Mouse (Mus musculus) neural tube, embryonic 11.5 days (tissue): ENCODE data around the gene Tm4sf20. TPM values are rescaled to one million over a fixed set of nuclear protein-coding genes. Genes with fewer than 3 reads are reported as not detected.

Experiments
- ATAC-seq: fragments of 200-750 bp; cut with Nextera tagmentation; 2 replicates; pipeline ENCODE4 v1.8.0; 2017; ENCODE audit warnings: moderate number of reproducible peaks, mild to moderate bottlenecking, moderate TSS enrichment, moderate library complexity; ENCODE audit not compliant: insufficient read depth, low FRiP score, low TSS enrichment
- DNase-seq: peaks from one replicate; pipeline ENCODE4 v3.0.0-alpha.2; 2015; ENCODE audit warnings: low spot score
- H3K27ac ChIP-seq: fragments of 300-500 bp; sonication (generic); 2 replicates; pipeline ENCODE4 v1.5.1; 2014; ENCODE audit warnings: low read depth, mild to moderate bottlenecking, low read length
- H3K27me3 ChIP-seq: fragments of 300-500 bp; sonication (generic); 2 replicates; pipeline ENCODE4 v1.6.1; 2014; ENCODE audit warnings: mild to moderate bottlenecking, low read length, mixed read lengths; ENCODE audit not compliant: control insufficient read depth, insufficient read depth
- H3K36me3 ChIP-seq: fragments of 300-500 bp; sonication (generic); 2 replicates; pipeline ENCODE4 v1.6.1; 2014; ENCODE audit warnings: mild to moderate bottlenecking, low read length, moderate library complexity, mixed read lengths; ENCODE audit not compliant: control insufficient read depth, insufficient read depth
- H3K4me1 ChIP-seq: fragments of 300-500 bp; sonication (generic); 2 replicates; pipeline ENCODE4 v1.6.1; 2014; ENCODE audit warnings: low read length, mixed read lengths; ENCODE audit not compliant: control insufficient read depth, insufficient read depth
- H3K4me2 ChIP-seq: fragments of 300-500 bp; sonication (generic); 2 replicates; pipeline ENCODE4 v1.6.1; 2014; ENCODE audit warnings: low read depth, mild to moderate bottlenecking, moderate library complexity
- H3K4me3 ChIP-seq: fragments of 300-500 bp; sonication (generic); 2 replicates; pipeline ENCODE4 v1.5.1; 2014; ENCODE audit warnings: low read depth, low read length
- H3K9ac ChIP-seq: fragments of 300-500 bp; sonication (generic); 2 replicates; pipeline ENCODE4 v1.6.1; 2014; ENCODE audit warnings: mild to moderate bottlenecking, low read length
- H3K9me3 ChIP-seq: fragments of 300-500 bp; sonication (generic); 2 replicates; pipeline ENCODE4 v1.6.1; 2016; ENCODE audit warnings: low read length; ENCODE audit not compliant: control insufficient read depth
- WGBS: fragments of 180-500 bp; shearing (Covaris S2); extraction: QIAGEN DNeasy Blood & Tissue Kit; methylation state at CpG from one replicate; pipeline ENCODE4 v1.1.7; 2014; 5-methylcytosine and 5-hydroxymethylcytosine counted together
- polyA plus RNA-seq: library from polyadenylated mRNA; unstranded; fragments of >200 nt; fragmentation: Nextera tagmentation; extraction: Ambion mirVana; gene quantifications from 2 replicates; pipeline ENCODE4 v1.2.1, GENCODE M21; 2014

The Tm4sf20 gene
- polyA plus RNA-seq: 0.28 TPM in 1 of 2 replicates, not detected in the other

- no peaks in the 10 kb centered on the region for H3K9me3 ChIP-seq
- DNase-seq (no peak), ATAC-seq (no peak)
- H3K4me2 ChIP-seq: no peak within 1 kb of the TSS
- no peak within 1 kb of the TSS for H3K9ac ChIP-seq
- H3K4me3 ChIP-seq: no peak within 1 kb of the TSS
- no peak within 1 kb of the TSS for H3K27ac ChIP-seq
- H3K4me1 ChIP-seq: no peaks in the 10 kb centered on the region
- no peaks in the 10 kb centered on the region for H3K36me3 ChIP-seq
- no peaks in the 10 kb centered on the region for H3K27me3 ChIP-seq
- WGBS: 80% methylated on average over 5 of the region's 5 CpGs
Observed at GRCm38 (mm10) chr1:82768269-82768668, at the start of gene Tm4sf20. Gene Tm4sf20 (minus strand): TSS chr1:82768461.

GRCm38 (mm10) chr1:82815941-82816716 lies 47.9 kb upstream of the Tm4sf20 start:
- Histone ChIP-seq H3K4me1 (no peaks in the 10 kb centered on the region), H3K4me2 (no peak overlapping the region), H3K27me3 (no peaks in the 10 kb centered on the region), H3K4me3 (no peak overlapping the region), H3K9ac (no peak overlapping the region), H3K9me3 (no peaks in the 10 kb centered on the region), H3K36me3 (no peaks in the 10 kb centered on the region), H3K27ac (no peak overlapping the region)
- no peak for ATAC-seq
- no peak for DNase-seq
- WGBS: 74% methylated on average over 17 of the region's 17 CpGs

- no peak overlapping the region for H3K9ac ChIP-seq
- no peak overlapping the region for H3K4me3 ChIP-seq
- H3K27ac ChIP-seq: no peak overlapping the region
- no peak for ATAC-seq
- no peaks in the 10 kb centered on the region for H3K27me3 ChIP-seq
- 83% methylated on average over 1 of the region's 1 CpGs for WGBS
- no peaks in the 10 kb centered on the region for H3K4me1 ChIP-seq
- DNase-seq: no peak
- H3K4me2 ChIP-seq: no peak overlapping the region
- no peaks in the 10 kb centered on the region for H3K36me3 ChIP-seq
- H3K9me3 ChIP-seq: no peaks in the 10 kb centered on the region
Observed at GRCm38 (mm10) chr1:82811766-82812165, 43.5 kb upstream of the Tm4sf20 start.

GRCm38 (mm10) chr1:82808564-82808963 lies 40.3 kb upstream of the Tm4sf20 start:
- H3K9me3 ChIP-seq: no peaks in the 10 kb centered on the region
- no peak overlapping the region for H3K27ac ChIP-seq
- WGBS: 67% methylated on average over 3 of the region's 3 CpGs
- no peak for DNase-seq
- no peaks in the 10 kb centered on the region for H3K36me3 ChIP-seq
- no peak for ATAC-seq
- no peak overlapping the region for H3K4me2 ChIP-seq
- H3K9ac ChIP-seq: no peak overlapping the region
- H3K27me3 ChIP-seq: no peaks in the 10 kb centered on the region
- H3K4me3 ChIP-seq: no peak overlapping the region
- H3K4me1 ChIP-seq: no peaks in the 10 kb centered on the region

- H3K4me3 ChIP-seq: no peak overlapping the region
- H3K27ac ChIP-seq: no peak overlapping the region
- DNase-seq (no peak), ATAC-seq (no peak)
- no peak overlapping the region for H3K9ac ChIP-seq
- H3K9me3 ChIP-seq: no peaks in the 10 kb centered on the region
- no peaks in the 10 kb centered on the region for H3K4me1 ChIP-seq
- H3K36me3 ChIP-seq: no peaks in the 10 kb centered on the region
- H3K27me3 ChIP-seq: no peaks in the 10 kb centered on the region
- 87% methylated on average over 7 of the region's 7 CpGs for WGBS
- no peak overlapping the region for H3K4me2 ChIP-seq
Observed at GRCm38 (mm10) chr1:82807206-82807605, 38.9 kb upstream of the Tm4sf20 start.

- DNase-seq (no peak), ATAC-seq (no peak)
- no peaks in the 10 kb centered on the region for H3K36me3 ChIP-seq
- no peak overlapping the region for H3K4me3 ChIP-seq
- WGBS: 83% methylated on average over 8 of the region's 8 CpGs
- H3K27me3 ChIP-seq: no peaks in the 10 kb centered on the region
- H3K27ac ChIP-seq: no peak overlapping the region
- H3K9ac ChIP-seq: no peak overlapping the region
- H3K4me2 ChIP-seq: no peak overlapping the region
- H3K4me1 ChIP-seq: no peaks in the 10 kb centered on the region
- no peaks in the 10 kb centered on the region for H3K9me3 ChIP-seq
Observed at GRCm38 (mm10) chr1:82806391-82806790, 38.1 kb upstream of the Tm4sf20 start.

- no peaks in the 10 kb centered on the region for H3K9me3 ChIP-seq
- H3K9ac ChIP-seq: no peak overlapping the region
- ATAC-seq (no peak), DNase-seq (no peak)
- H3K4me3 ChIP-seq: no peak overlapping the region
- no peak overlapping the region for H3K27ac ChIP-seq
- no peaks in the 10 kb centered on the region for H3K4me1 ChIP-seq
- H3K27me3 ChIP-seq: no peaks in the 10 kb centered on the region
- WGBS: 94% methylated on average over 1 of the region's 1 CpGs
- H3K36me3 ChIP-seq: no peaks in the 10 kb centered on the region
- no peak overlapping the region for H3K4me2 ChIP-seq
Observed at GRCm38 (mm10) chr1:82804059-82804458, 35.8 kb upstream of the Tm4sf20 start.

- no peaks in the 10 kb centered on the region for H3K9me3 ChIP-seq
- no peak for ATAC-seq
- H3K4me3 ChIP-seq: no peak overlapping the region
- no peak overlapping the region for H3K27ac ChIP-seq
- H3K36me3 ChIP-seq: no peaks in the 10 kb centered on the region
- no peaks in the 10 kb centered on the region for H3K27me3 ChIP-seq
- DNase-seq: no peak
- H3K4me1 ChIP-seq: no peaks in the 10 kb centered on the region
- H3K9ac ChIP-seq: no peak overlapping the region
- WGBS: 77% methylated on average over 7 of the region's 7 CpGs
- H3K4me2 ChIP-seq: no peak overlapping the region
Observed at GRCm38 (mm10) chr1:82803608-82804007, 35.3 kb upstream of the Tm4sf20 start.

GRCm38 (mm10) chr1:82801105-82801783 lies 33.0 kb upstream of the Tm4sf20 start:
- no peaks in the 10 kb centered on the region for H3K4me1 ChIP-seq
- 84% methylated on average over 12 of the region's 12 CpGs for WGBS
- no peak for ATAC-seq

More at GRCm38 (mm10) chr1:82801105-82801783, 33.0 kb upstream of the Tm4sf20 start:
- Histone ChIP-seq H3K27ac (no peak overlapping the region), H3K27me3 (no peaks in the 10 kb centered on the region), H3K4me3 (no peak overlapping the region), H3K4me2 (no peak overlapping the region), H3K36me3 (no peaks in the 10 kb centered on the region), H3K9me3 (no peaks in the 10 kb centered on the region), H3K9ac (no peak overlapping the region)
- no peak for DNase-seq
